Mouse (Mus musculus) gastrocnemius, postnatal 10 days (tissue): ENCODE measurements at regions not wholly inside any gene's neighbourhood (a gene's known extent, or its start where the extent isn't known, plus 50 kb on each side); places are given as distances from the start of the nearest gene placed in this dataset.

Source experiments
- DNase-seq: peaks from one replicate; pipeline ENCODE4 v3.0.0; 2021; ENCODE audit warnings: mixed read lengths

GRCm38 (mm10) chrX:142456022-142456421 is 65.7 kb upstream of the Acsl4 start:
- no peak for DNase-seq

GRCm38 (mm10) chrX:142464174-142464573 is 73.8 kb upstream of the Acsl4 start:
- no peak for DNase-seq

- no peak for DNase-seq
These were observed 74.4 kb upstream of the Acsl4 start for GRCm38 (mm10) chrX:142464756-142465155.

- no peak for DNase-seq
These were observed 77.5 kb upstream of the Acsl4 start for GRCm38 (mm10) chrX:142467850-142468256.

GRCm38 (mm10) chrX:142468388-142468787 is 78.1 kb upstream of the Acsl4 start:
- DNase-seq, result no peak

GRCm38 (mm10) chrX:142469048-142469634 is 78.8 kb upstream of the Acsl4 start:
- no peak for DNase-seq

DNA sequence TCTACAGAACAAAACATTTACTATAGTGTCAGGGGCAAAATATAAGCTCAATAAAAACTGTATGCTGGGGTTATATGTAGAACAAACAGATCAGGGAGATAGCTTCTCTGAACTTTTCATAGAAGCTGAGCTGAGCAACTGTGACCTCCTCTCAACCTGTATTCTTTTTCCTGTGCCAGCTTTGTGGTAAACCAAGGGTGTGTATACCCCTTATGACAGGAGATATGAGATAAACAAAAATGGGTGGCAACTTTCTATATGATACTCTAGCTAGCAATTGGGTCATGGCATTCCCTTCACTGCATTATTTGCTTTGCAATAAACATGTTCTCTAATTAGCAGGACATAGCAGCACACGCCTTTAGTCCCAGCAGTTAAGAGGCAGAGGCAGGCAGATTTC is 79.7 kb upstream of the Acsl4 start:
- no peak for DNase-seq

GRCm38 (mm10) chrX:142481203-142481815 is 91.0 kb upstream of the Acsl4 start:
- DNase-seq, result no peak

DNA sequence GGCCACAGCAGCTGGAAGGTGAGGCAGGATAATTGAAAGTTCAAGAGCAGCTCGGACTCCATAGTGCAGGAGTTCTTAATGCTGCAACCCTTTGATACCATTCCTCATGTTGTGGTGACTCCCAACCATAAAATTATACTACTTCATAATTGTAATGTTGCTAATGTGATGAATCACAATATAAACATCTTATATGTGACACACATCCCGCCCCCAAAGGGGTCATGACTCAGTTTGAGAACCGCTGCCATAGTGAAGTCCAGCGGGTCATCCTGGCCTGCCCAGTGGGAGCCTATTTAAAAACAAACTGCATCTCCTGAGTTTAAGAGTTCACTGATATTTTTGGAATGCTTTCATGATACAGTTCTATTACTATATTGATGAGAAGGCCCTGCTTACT is 97.7 kb upstream of the Acsl4 start:
- DNase-seq, result no peak

DNA sequence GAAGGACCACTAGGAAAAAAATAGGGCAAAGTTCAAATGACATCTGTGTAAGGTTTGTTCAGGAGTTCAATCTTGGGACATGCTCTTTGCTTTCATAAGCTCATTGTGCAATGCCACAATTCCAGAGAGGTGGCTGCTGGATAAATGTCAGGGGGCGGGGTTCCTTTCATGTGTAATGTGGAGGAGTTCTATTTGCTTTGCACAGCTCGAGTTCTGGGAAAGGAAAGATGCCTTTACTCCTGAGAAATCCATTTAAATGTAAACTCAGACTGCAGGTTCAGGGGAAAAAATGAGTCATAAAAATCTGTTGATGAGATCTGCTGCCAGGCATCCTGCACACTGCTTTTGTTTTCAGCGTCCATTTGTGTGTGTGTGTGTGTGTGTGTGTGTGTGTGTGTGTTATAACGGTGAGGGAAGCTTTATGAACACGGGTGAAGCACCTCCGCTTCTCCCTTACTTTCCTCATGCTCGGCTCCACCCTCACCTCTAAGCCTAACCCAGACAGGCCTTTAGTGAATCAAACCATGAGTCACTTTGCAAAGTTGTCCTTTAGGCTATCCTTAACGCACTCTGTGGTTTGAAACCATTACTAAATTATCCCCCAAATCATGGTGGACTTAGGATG is 99.9 kb upstream of the Acsl4 start:
- DNase-seq, result no peak

GRCm38 (mm10) chrX:142501094-142501493 is 110.8 kb upstream of the Acsl4 start:
- DNase-seq, result no peak

- no peak for DNase-seq
These were observed 114.6 kb upstream of the Acsl4 start for GRCm38 (mm10) chrX:142504962-142505361.

DNA sequence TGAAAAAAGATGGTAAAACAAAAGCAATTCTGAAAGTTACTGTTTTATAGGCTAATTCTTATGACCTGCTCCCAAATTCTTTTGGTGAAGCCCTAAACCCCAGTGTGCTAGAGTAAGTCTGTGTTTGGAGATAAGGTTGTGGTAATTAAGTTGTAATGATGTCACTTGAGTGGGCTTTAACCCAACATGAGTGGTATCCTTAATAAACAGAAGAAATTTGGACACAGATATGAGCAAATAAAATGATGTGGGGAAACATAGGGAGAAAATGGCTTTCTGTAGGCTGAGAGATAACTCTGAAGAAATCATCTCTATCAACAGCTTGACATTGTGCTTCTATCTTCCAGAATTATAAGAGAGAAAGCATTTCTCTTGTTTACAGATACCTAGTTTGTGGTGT is 117.1 kb upstream of the Acsl4 start:
- no peak for DNase-seq

- DNase-seq, result no peak
These were observed 126.2 kb upstream of the Acsl4 start for GRCm38 (mm10) chrX:142516406-142517131.

GRCm38 (mm10) chrX:142517205-142517604 is 126.9 kb upstream of the Acsl4 start:
- DNase-seq, result no peak

GRCm38 (mm10) chrX:142521063-142521462 is 130.7 kb upstream of the Acsl4 start:
- no peak for DNase-seq

GRCm38 (mm10) chrX:142526953-142527352 is 136.6 kb upstream of the Acsl4 start:
- DNase-seq, result no peak

DNA sequence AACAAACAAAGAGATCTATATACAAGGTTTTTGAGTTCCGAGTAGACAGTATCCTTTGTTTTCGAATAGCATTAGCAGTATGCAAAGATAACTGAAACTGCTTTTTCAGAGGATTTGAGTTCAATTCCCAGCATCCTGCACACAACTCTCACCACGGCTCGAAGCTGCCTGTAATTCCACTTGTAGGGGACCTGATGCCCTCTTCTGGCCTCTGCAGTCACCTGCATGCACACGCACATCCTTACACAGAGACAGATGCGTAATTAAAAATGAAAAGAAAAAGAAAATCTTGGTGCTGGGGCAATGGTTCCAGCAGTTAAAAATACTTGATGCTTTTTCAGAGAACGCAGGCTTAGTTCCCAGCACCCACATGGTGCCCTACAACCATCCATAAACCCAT is 139.6 kb upstream of the Acsl4 start:
- DNase-seq, result no peak

DNA sequence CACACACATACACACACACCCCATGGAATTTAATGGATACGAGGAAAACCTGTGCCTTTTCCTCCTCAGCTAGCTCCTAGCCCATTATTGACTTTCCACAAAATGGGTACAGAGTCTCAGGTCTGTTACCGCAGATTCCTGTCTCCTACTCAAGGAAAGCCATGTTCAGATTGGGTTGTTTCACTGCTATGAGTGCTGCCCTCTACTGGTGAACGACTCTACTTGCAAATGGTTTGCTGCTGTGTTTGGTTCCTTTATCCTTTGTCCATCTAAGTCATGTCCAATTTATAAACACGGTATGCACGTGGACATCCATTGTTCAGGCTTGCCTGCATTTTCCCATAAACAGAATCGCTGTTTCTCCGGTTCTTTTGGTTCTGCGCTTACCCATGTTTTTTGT is 144.4 kb upstream of the Acsl4 start:
- DNase-seq, result peak; percentile 11

GRCm38 (mm10) chrX:142535540-142535939 is 145.2 kb upstream of the Acsl4 start:
- DNase-seq, result no peak

- DNase-seq, result no peak
These were observed 145.3 kb upstream of the Tmem164 start for GRCm38 (mm10) chrX:142535954-142536353.

- no peak for DNase-seq
These were observed 143.8 kb upstream of the Tmem164 start for GRCm38 (mm10) chrX:142537259-142537963.

DNA sequence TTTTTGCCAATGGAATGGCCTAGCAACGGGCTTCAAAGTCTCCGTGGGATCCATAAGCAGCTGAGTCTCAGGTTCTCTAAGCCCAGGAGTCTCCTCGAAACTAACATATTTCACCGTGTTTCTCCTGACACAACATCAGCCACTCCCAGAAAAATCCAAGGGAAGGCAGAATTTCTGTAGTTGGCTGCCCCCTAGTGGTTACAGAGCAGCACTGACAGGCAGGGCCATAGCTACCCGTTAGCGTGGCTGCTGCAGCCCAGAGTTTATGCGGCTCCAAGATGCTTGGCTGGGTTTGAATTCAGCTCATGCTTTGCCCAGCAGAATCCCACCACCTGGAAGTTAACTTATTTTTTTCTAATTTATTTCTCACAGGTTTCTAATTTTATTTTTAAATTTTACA is 140.9 kb upstream of the Tmem164 start:
- peak; percentile 35 for DNase-seq
